Mouse (Mus musculus) forebrain, embryonic 11.5 days (tissue): ENCODE measurements at regions not wholly inside any gene's neighbourhood (a gene's known extent, or its start where the extent isn't known, plus 50 kb on each side); places are given as distances from the start of the nearest gene placed in this dataset.
A peak's percentile ranks its signal among the peaks of the same experiment; 100 is the strongest.

ENCODE experiments used
- ATAC-seq: fragments of 200-750 bp; cut with Nextera tagmentation; replicated peaks from 2 replicates; pipeline ENCODE4 v1.8.0; 2017; ENCODE audit warnings: moderate TSS enrichment; ENCODE audit not compliant: low FRiP score
- DNase-seq: peaks from one replicate; pipeline ENCODE4 v3.0.0-alpha.2; 2017; ENCODE audit warnings: low spot score
- H3K27ac ChIP-seq: fragments of 300-500 bp; sonication (generic); 2 replicates; pipeline ENCODE4 v1.5.1; 2014; ENCODE audit warnings: low read depth, low read length
- H3K27me3 ChIP-seq: fragments of 300-500 bp; sonication (generic); 2 replicates; pipeline ENCODE4 v1.6.1; 2014; ENCODE audit warnings: mild to moderate bottlenecking, low read length, mixed read lengths; ENCODE audit not compliant: control insufficient read depth, insufficient read depth
- H3K36me3 ChIP-seq: fragments of 300-500 bp; sonication (generic); 2 replicates; pipeline ENCODE4 v1.6.1; 2014; ENCODE audit warnings: mild to moderate bottlenecking, low read length, moderate library complexity, mixed read lengths; ENCODE audit not compliant: control insufficient read depth, insufficient read depth
- H3K4me1 ChIP-seq: fragments of 300-500 bp; sonication (generic); replicated peaks from 2 replicates; pipeline ENCODE4 v1.6.1; 2014; ENCODE audit warnings: low read length, mixed read lengths; ENCODE audit not compliant: control insufficient read depth, insufficient read depth
- H3K4me2 ChIP-seq: fragments of 300-500 bp; sonication (generic); 2 replicates; pipeline ENCODE4 v1.6.1; 2014; ENCODE audit warnings: low read depth, mild to moderate bottlenecking, low read length, moderate library complexity, mixed read lengths; ENCODE audit not compliant: severe bottlenecking
- H3K4me3 ChIP-seq: fragments of 300-500 bp; sonication (generic); 2 replicates; pipeline ENCODE4 v1.5.1; 2014; ENCODE audit warnings: low read depth, low read length
- H3K9ac ChIP-seq: fragments of 300-500 bp; sonication (generic); 2 replicates; pipeline ENCODE4 v1.6.1; 2014; ENCODE audit warnings: low read length
- H3K9me3 ChIP-seq: fragments of 300-500 bp; sonication (generic); 2 replicates; pipeline ENCODE4 v1.6.1; 2016; ENCODE audit warnings: low read length, mixed read lengths; ENCODE audit not compliant: control insufficient read depth
- WGBS: fragments of 180-500 bp; shearing (Covaris S2); extraction: QIAGEN DNeasy Blood & Tissue Kit; methylation state at CpG from one replicate; pipeline ENCODE4 v1.1.7; 2014; 5-methylcytosine and 5-hydroxymethylcytosine counted together

GRCm38 (mm10) chr10:19274985-19275384 is 81.3 kb upstream of the Olig3 start:
- H3K36me3 ChIP-seq: no peaks in the 10 kb centered on the region
- no peak overlapping the region for H3K27ac ChIP-seq
- no peaks in the 10 kb centered on the region for H3K9me3 ChIP-seq
- 91% methylated on average over 4 of the region's 4 CpGs for WGBS
- H3K4me3 ChIP-seq: no peak overlapping the region
- no peak overlapping the region for H3K4me2 ChIP-seq
- peaks cover 2% of the 10 kb centered on the region; the same call in 1 of the 2 replicates for H3K4me1 ChIP-seq
- no peak overlapping the region for H3K9ac ChIP-seq
- DNase-seq (no peak), ATAC-seq (no peak)
- H3K27me3 ChIP-seq: no peaks in the 10 kb centered on the region

DNA sequence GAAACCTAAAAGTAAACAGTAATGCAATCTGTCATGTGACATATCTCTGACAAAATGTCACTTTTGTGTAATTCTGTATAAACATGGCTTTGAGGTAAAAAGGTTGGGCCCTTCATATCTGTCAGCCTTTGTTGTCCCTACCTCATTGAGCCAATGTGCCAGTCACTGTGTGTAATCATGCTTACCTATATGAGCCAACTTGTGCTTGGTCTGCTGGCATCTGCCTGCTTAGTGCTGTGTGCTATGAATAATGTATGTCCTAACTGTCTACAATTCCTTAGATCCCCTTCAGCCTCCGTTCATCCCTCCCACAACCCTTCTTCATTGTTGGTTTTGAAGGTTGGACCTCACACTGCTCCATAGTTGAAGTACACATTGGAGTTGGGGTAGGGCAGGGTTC is 86.9 kb upstream of the Olig3 start:
- Histone ChIP-seq H3K4me1 (no peaks in the 10 kb centered on the region), H3K27me3 (no peaks in the 10 kb centered on the region), H3K9me3 (no peaks in the 10 kb centered on the region), H3K4me2 (no peak overlapping the region), H3K27ac (no peak overlapping the region), H3K36me3 (no peaks in the 10 kb centered on the region), H3K9ac (no peak overlapping the region), H3K4me3 (no peak overlapping the region)
- 64% methylated on average over 1 of the region's 1 CpGs for WGBS
- DNase-seq (no peak), ATAC-seq (no peak)

DNA sequence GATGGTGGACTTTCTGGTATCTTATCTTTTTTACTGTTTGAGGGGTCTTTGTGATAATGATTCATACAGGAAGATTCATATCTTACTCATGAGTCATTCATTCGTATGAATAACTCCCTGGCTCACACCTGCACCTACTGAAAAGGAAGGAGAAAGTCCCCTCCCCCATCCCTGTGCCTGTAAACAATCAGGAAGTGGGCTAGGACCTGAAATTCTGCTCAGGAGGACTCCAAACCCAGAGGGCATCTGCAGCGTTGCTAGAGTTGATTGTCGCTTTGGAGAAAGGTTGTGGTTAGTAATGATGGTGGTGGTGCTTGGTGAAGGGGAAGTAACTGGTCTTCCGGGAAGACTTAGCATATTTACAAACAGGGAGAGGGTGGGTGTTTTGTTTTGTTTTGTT is 88.3 kb upstream of the Olig3 start:
- 81% methylated on average over 4 of the region's 4 CpGs for WGBS
- H3K9me3 ChIP-seq: no peaks in the 10 kb centered on the region
- no peaks in the 10 kb centered on the region for H3K36me3 ChIP-seq

GRCm38 (mm10) chr10:19240102-19240759 is 116.1 kb upstream of the Olig3 start:
- ATAC-seq (0 out of 2 replicates have a peak, but pooled peaks have one; percentile 53), DNase-seq (peak; percentile 61)
- Histone ChIP-seq H3K4me2 (no peak overlapping the region), H3K4me3 (no peak overlapping the region), H3K36me3 (no peaks in the 10 kb centered on the region; the same call in 1 of the 2 replicates), H3K4me1 (no peaks in the 10 kb centered on the region), H3K9me3 (no peaks in the 10 kb centered on the region), H3K27ac (no peak overlapping the region), H3K27me3 (no peaks in the 10 kb centered on the region), H3K9ac (no peak overlapping the region)
- 34% methylated on average over 8 of the region's 8 CpGs for WGBS

More for the DNA sequence above, 88.3 kb upstream of the Olig3 start:
- Histone ChIP-seq H3K27me3 (no peaks in the 10 kb centered on the region), H3K27ac (no peak overlapping the region), H3K4me1 (no peaks in the 10 kb centered on the region), H3K9ac (no peak overlapping the region), H3K4me2 (no peak overlapping the region), H3K4me3 (no peak overlapping the region)
- ATAC-seq (no peak), DNase-seq (no peak)

- no peak for DNase-seq
- no peaks in the 10 kb centered on the region for H3K36me3 ChIP-seq
- H3K9ac ChIP-seq: no peak overlapping the region
- 89% methylated on average over 5 of the region's 5 CpGs for WGBS
- H3K27me3 ChIP-seq: no peaks in the 10 kb centered on the region
- no peak overlapping the region for H3K4me2 ChIP-seq
- H3K27ac ChIP-seq: no peak overlapping the region
- no peaks in the 10 kb centered on the region for H3K9me3 ChIP-seq
- no peak for ATAC-seq
- H3K4me1 ChIP-seq: no peaks in the 10 kb centered on the region
- no peak overlapping the region for H3K4me3 ChIP-seq
These were observed 140.1 kb upstream of the Olig3 start for GRCm38 (mm10) chr10:19216240-19216639.

DNA sequence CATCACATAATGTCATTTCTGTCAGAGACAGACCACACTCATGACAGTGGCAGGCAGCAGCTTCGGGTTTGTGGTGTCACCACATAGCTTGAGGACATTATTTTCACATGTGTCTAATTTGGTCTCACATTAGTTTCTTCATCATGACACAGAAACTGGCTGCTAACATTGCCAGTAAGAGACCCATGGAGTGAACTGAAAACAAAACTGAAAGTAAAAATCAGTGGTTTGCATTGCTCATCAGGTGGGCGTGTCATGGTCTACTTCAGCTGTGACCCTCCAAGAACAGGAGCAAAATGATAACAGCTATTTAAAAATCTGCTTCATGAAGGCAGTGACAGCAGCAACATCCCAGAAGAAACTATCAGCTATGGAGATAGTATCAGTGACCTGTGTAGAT is 146.6 kb upstream of the Olig3 start:
- DNase-seq (no peak), ATAC-seq (no peak)
- H3K4me1 ChIP-seq: 0 out of 2 replicates have a peak, but pooled peaks cover 5% of the 10 kb centered on the region
- H3K36me3 ChIP-seq: no peaks in the 10 kb centered on the region
- H3K9ac ChIP-seq: no peak overlapping the region
- no peaks in the 10 kb centered on the region for H3K27me3 ChIP-seq
- no peak overlapping the region for H3K27ac ChIP-seq
- no peak overlapping the region for H3K4me3 ChIP-seq
- 92% methylated on average over 2 of the region's 2 CpGs for WGBS
- no peak overlapping the region for H3K4me2 ChIP-seq
- no peaks in the 10 kb centered on the region for H3K9me3 ChIP-seq

GRCm38 (mm10) chr10:19208101-19208722 is 148.1 kb upstream of the Olig3 start:
- 2% methylated on average over 12 of the region's 12 CpGs for WGBS
- DNase-seq (peak; percentile 70), ATAC-seq (peak; percentile 88)
- H3K4me3 ChIP-seq: no peak overlapping the region
- no peaks in the 10 kb centered on the region for H3K9me3 ChIP-seq
- H3K27me3 ChIP-seq: no peaks in the 10 kb centered on the region
- H3K4me2 ChIP-seq: peak overlapping the region; percentile 29; the same call in 1 of the 2 replicates
- H3K4me1 ChIP-seq: 0 out of 2 replicates have a peak, but pooled peaks cover 5% of the 10 kb centered on the region
- H3K36me3 ChIP-seq: no peaks in the 10 kb centered on the region
- no peak overlapping the region for H3K27ac ChIP-seq
- H3K9ac ChIP-seq: peak overlapping the region; percentile 7; the same call in 1 of the 2 replicates

- Histone ChIP-seq H3K4me1 (0 out of 2 replicates have a peak, but pooled peaks cover 5% of the 10 kb centered on the region), H3K4me2 (no peak overlapping the region), H3K9ac (no peak overlapping the region), H3K9me3 (no peaks in the 10 kb centered on the region), H3K36me3 (no peaks in the 10 kb centered on the region), H3K4me3 (no peak overlapping the region), H3K27me3 (no peaks in the 10 kb centered on the region), H3K27ac (no peak overlapping the region)
- 58% methylated on average over 2 of the region's 2 CpGs for WGBS
- DNase-seq (no peak), ATAC-seq (no peak)
These were observed 148.8 kb upstream of the Olig3 start for GRCm38 (mm10) chr10:19207505-19207904.

DNA sequence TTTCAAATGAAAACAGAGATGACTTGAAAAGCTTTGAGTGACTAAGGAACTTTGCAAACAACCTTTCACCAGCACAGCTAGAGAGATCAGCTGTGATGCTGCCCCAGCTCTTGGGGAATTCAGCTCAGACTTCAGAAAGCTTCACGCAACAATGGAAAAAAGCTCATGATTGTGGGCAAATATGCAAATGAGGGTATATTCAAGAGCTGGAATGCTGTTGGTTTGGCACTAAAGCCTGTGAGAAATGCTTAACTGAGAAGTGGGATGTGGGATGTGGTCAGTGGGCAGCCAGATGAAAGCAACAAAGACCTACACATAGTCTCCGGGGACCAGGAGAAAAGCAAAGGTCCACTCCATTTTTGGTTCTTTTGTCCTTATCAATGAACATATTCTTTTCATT is 156.0 kb upstream of the Olig3 start:
- no peak for ATAC-seq
- Histone ChIP-seq H3K9ac (no peak overlapping the region), H3K27ac (no peak overlapping the region), H3K9me3 (no peaks in the 10 kb centered on the region), H3K4me1 (no peaks in the 10 kb centered on the region), H3K4me3 (no peak overlapping the region), H3K27me3 (no peaks in the 10 kb centered on the region), H3K36me3 (no peaks in the 10 kb centered on the region), H3K4me2 (no peak overlapping the region)
- no peak for DNase-seq
- 62% methylated on average over 2 of the region's 2 CpGs for WGBS
